Mouse (Mus musculus) heart, embryonic 14.5 days (tissue): ENCODE measurements around the gene Rnf24. TPM values are rescaled to one million over a fixed set of nuclear protein-coding genes. Genes with fewer than 3 reads are reported as not detected.

ENCODE experiments used
- ATAC-seq: fragments of 200-750 bp; cut with Nextera tagmentation; 2 replicates; pipeline ENCODE4 v1.8.0; 2017; ENCODE audit warnings: low read depth, moderate TSS enrichment; ENCODE audit not compliant: insufficient number of reproducible peaks, insufficient read depth, low FRiP score
- H3K27ac ChIP-seq, 2 experiments: fragments of 200-500 bp in 1 of 2; fragments of 300-500 bp in 1 of 2; sonication (generic) in 1 of 2; replicated peaks in 1 of 2; 2 replicates each; pipeline ENCODE4 v1.5.1; 2012 to 2014; ENCODE audit warnings: low read depth in 2 of 2, low read length in 2 of 2, control low read depth in 1 of 2, mild to moderate bottlenecking in 1 of 2, mixed read lengths in 1 of 2; ENCODE audit not compliant: control insufficient read depth in 1 of 2, insufficient read depth in 1 of 2
- H3K27me3 ChIP-seq: fragments of 300-500 bp; sonication (generic); 2 replicates; pipeline ENCODE4 v1.6.1; 2014; ENCODE audit warnings: mild to moderate bottlenecking, low read length, control low read depth; ENCODE audit not compliant: control insufficient read depth, insufficient read depth
- H3K36me3 ChIP-seq: fragments of 300-500 bp; sonication (generic); 2 replicates; pipeline ENCODE4 v1.6.1; 2014; ENCODE audit warnings: mild to moderate bottlenecking, control low read depth, low read length, mixed read lengths; ENCODE audit not compliant: control insufficient read depth, insufficient read depth
- H3K4me1 ChIP-seq, 2 experiments: fragments of 200-500 bp in 1 of 2; fragments of 300-500 bp in 1 of 2; sonication (generic) in 1 of 2; 2 replicates each; pipeline ENCODE4 v1.6.1; 2012 to 2014; ENCODE audit warnings: low read length in 2 of 2, control low read depth in 1 of 2, mixed read lengths in 1 of 2; ENCODE audit not compliant: control insufficient read depth in 2 of 2, insufficient read depth in 2 of 2
- H3K4me2 ChIP-seq: fragments of 300-500 bp; sonication (generic); 2 replicates; pipeline ENCODE4 v1.6.1; 2014; ENCODE audit warnings: mild to moderate bottlenecking, low read length
- H3K4me3 ChIP-seq, 2 experiments: fragments of 200-500 bp in 1 of 2; fragments of 300-500 bp in 1 of 2; sonication (generic) in 1 of 2; 2 replicates each; pipeline ENCODE4 v1.5.1; 2012 to 2014; ENCODE audit warnings: low read length in 2 of 2, mild to moderate bottlenecking in 2 of 2, control low read depth in 1 of 2, low read depth in 1 of 2, moderate library complexity in 1 of 2; ENCODE audit not compliant: control insufficient read depth in 1 of 2, insufficient read depth in 1 of 2
- H3K9ac ChIP-seq: fragments of 300-500 bp; sonication (generic); 2 replicates; pipeline ENCODE4 v1.6.1; 2014; ENCODE audit warnings: mild to moderate bottlenecking, low read length
- H3K9me3 ChIP-seq: fragments of 300-500 bp; sonication (generic); 2 replicates; pipeline ENCODE4 v1.6.1; 2016; ENCODE audit warnings: low read length, control low read depth; ENCODE audit not compliant: control insufficient read depth
- WGBS: fragments of 180-500 bp; shearing (Covaris S2); extraction: QIAGEN DNeasy Blood & Tissue Kit; methylation state at CpG from one replicate; pipeline ENCODE4 v1.1.7; 2014; 5-methylcytosine and 5-hydroxymethylcytosine counted together
- microRNA-seq: library from miRNA; unstranded; fragments of <30 nt; microRNA quantifications from one replicate; pipeline ENCODE4, GENCODE M21; 2016
- polyA plus RNA-seq: library from polyadenylated mRNA; unstranded; fragments of >200 nt; fragmentation: Nextera tagmentation; extraction: Ambion mirVana; gene quantifications from 2 replicates; pipeline ENCODE4 v1.2.1, GENCODE M21; 2014

Rnf24 gene
- polyA plus RNA-seq, 1 experiment from 2014 or later: 2.0 TPM

DNA sequence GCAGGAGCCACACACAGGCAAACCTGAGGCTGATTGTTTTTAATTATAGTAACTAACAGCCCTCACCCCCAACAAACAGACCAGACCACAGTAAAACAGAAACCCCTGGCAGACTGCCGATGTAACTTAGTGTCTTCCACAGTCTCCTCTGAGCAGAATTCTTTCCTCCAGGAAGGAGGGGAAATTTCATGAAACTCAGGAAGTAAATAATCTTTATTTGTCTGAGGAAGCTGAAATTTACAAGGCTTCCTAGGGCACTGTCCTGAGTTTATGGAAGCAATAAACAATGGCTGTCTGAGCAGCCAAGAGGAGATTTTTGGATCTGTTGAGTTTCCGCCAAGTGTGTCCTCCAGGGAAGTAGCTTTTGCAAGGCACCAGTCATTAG, 98.4 kb downstream of the Rnf24 start:
- H3K36me3 ChIP-seq: no peaks in the 10 kb centered on the region
- H3K27ac ChIP-seq: peak overlapping the region; percentile 60 to 78
- no peak overlapping the region for H3K4me3 ChIP-seq
- H3K9me3 ChIP-seq: no peaks in the 10 kb centered on the region
- peaks cover 5 to 12% of the 10 kb centered on the region in 2 experiments; a peak in 3 of 4 replicates for H3K4me1 ChIP-seq
- WGBS: 36% methylated on average over 2 of the region's 2 CpGs
- no peaks in the 10 kb centered on the region for H3K27me3 ChIP-seq
- ATAC-seq: peak; percentile 19; the same call in 1 of the 2 replicates
- H3K9ac ChIP-seq: peak overlapping the region; percentile 50
- H3K4me2 ChIP-seq: peak overlapping the region; percentile 35

DNA sequence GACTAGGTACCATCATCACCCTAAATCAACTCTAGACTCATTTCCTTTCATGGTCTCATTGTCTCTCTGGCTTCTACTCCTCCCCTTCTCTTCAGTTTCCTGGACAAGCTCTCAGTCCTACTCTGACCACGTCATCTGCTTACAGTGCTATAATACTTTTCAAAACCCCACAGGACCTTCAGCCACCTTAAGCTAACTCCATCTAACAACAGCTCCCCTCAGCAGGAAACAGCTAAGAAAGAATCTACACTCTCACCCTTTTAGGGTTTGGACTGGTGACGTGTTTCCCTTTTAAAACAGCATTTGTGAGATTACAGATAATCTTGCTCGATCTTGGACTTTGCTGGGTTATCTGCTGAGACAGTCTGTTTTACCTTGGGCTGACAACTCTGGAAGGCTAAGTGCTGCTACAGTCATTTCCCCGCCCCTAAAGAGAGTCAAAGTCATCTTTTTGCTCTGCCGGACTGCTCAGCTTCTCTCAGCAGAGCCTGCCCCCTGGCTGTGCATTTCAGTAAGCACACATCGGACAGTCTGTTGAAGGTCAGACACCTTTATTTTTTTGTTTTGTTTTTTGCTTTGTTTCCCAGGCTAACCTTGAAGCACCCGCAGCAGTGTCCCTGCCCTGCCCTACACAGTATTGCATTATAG, 98.9 kb downstream of the Rnf24 start:
- 12% methylated on average over 7 of the region's 7 CpGs for WGBS
- Histone ChIP-seq H3K27me3 (no peaks in the 10 kb centered on the region), H3K27ac (peak overlapping the region; percentile 60 to 78), H3K4me1 (peaks cover 5 to 12% of the 10 kb centered on the region in 2 experiments; a peak in 3 of 4 replicates), H3K4me3 (no peak overlapping the region), H3K4me2 (peak overlapping the region; percentile 35), H3K9ac (peak overlapping the region; percentile 50), H3K36me3 (peaks cover 3% of the 10 kb centered on the region; the same call in 1 of the 2 replicates), H3K9me3 (no peaks in the 10 kb centered on the region)
- peak; percentile 67 for ATAC-seq

Small RNAs within 50 kb of the gene (microRNA-seq; reads per million reads assigned to microRNA genes)
- 40.0 reads per million, percentile 40 among the genes with 10 or more reads in this experiment for gene Mir103-2

Other genes starting within 250 kb of the Rnf24 start
- 5.8 and 6.3 TPM in 2 replicates for gene Hspa12b, start 225.6 kb downstream of the Rnf24 start, polyA plus RNA-seq
- gene Gm11037, start 219.4 kb downstream of the Rnf24 start, polyA plus RNA-seq: not detected in 2 replicates
- 71.0 and 80.3 TPM in 2 replicates for gene 1700037H04Rik, start 192.8 kb downstream of the Rnf24 start, polyA plus RNA-seq
- 6.2 and 7.0 TPM in 2 replicates for gene Cenpb, start 172.8 kb downstream of the Rnf24 start, polyA plus RNA-seq
- 33.1 and 38.9 TPM in 2 replicates for gene Cdc25b, start 165.9 kb downstream of the Rnf24 start, polyA plus RNA-seq
- 2.0 and 2.4 TPM in 2 replicates for gene Spef1, start 165.6 kb downstream of the Rnf24 start, polyA plus RNA-seq
- 39.7 and 44.3 TPM in 2 replicates for gene Ap5s1, start 145.8 kb downstream of the Rnf24 start, polyA plus RNA-seq
- 20.0 and 20.9 TPM in 2 replicates for gene Mavs, start 118.8 kb downstream of the Rnf24 start, polyA plus RNA-seq
- gene Pank2, start 90.4 kb downstream of the Rnf24 start, polyA plus RNA-seq: 27.4 and 32.9 TPM in 2 replicates
- 17.7 and 19.4 TPM in 2 replicates for gene Smox, start 138.6 kb upstream of the Rnf24 start, polyA plus RNA-seq
- gene Adra1d, start 209.4 kb upstream of the Rnf24 start, polyA plus RNA-seq: 1.1 TPM in 2 replicates